Mouse (Mus musculus) thymus, adult 2 months (tissue): Measurements from ENCODE around the gene Pxmp4. TPM values are rescaled to one million over a fixed set of nuclear protein-coding genes. Genes with fewer than 3 reads are reported as not detected.

Source experiments
- DNase-seq: peaks from one replicate; pipeline ENCODE4 v3.0.0; 2021
- H3K27ac ChIP-seq: fragments of 200-500 bp; 2 replicates; pipeline ENCODE4 v1.5.1; 2012; ENCODE audit warnings: low read length, control low read depth; ENCODE audit not compliant: control insufficient read depth, insufficient read depth
- H3K27me3 ChIP-seq: fragments of 200-500 bp; 2 replicates; pipeline ENCODE4 v1.6.1; 2012; ENCODE audit warnings: mild to moderate bottlenecking, low read length, moderate library complexity, mixed read lengths; ENCODE audit not compliant: control insufficient read depth, insufficient read depth
- H3K36me3 ChIP-seq: fragments of 200-500 bp; 2 replicates; pipeline ENCODE4 v1.6.1; 2012; ENCODE audit warnings: mild to moderate bottlenecking, low read length, moderate library complexity; ENCODE audit not compliant: control insufficient read depth, insufficient read depth
- H3K4me1 ChIP-seq: fragments of 200-500 bp; replicated peaks from 2 replicates; pipeline ENCODE4 v1.6.1; 2012; ENCODE audit warnings: low read length; ENCODE audit not compliant: control insufficient read depth, insufficient read depth
- H3K4me3 ChIP-seq: fragments of 200-500 bp; 2 replicates; pipeline ENCODE4 v1.5.1; 2012; ENCODE audit warnings: mild to moderate bottlenecking, low read length, control low read depth, moderate library complexity; ENCODE audit not compliant: control insufficient read depth, insufficient read depth
- CTCF ChIP-seq: fragments of 200-500 bp; IDR thresholded peaks from 2 replicates; pipeline ENCODE4 v1.5.1; 2012; ENCODE audit warnings: mild to moderate bottlenecking, control low read depth, low read length, moderate library complexity, borderline replicate concordance; ENCODE audit not compliant: control insufficient read depth, poor library complexity, insufficient read depth; ENCODE audit errors: extremely low read depth
- POLR2A ChIP-seq: fragments of 200-500 bp; IDR thresholded peaks from 2 replicates; pipeline ENCODE4 v1.6.1; 2012; ENCODE audit warnings: mild to moderate bottlenecking, low read length, control low read depth, moderate library complexity; ENCODE audit not compliant: control insufficient read depth, poor library complexity, insufficient read depth; ENCODE audit errors: extremely low read depth
- whole genome bisulfite sequencing: fragments of 180-500 bp; shearing (Covaris S2); methylation state at CpG from one replicate; pipeline ENCODE4 v1.1.7; 2018; 5-methylcytosine and 5-hydroxymethylcytosine counted together
- polyA plus RNA-seq: library from polyadenylated mRNA; depleted of rRNA; stranded (reverse); fragments of >200 nt; gene quantifications from 2 replicates; pipeline ENCODE4 v1.2.3, GENCODE M21; 2012

The Pxmp4 gene
- polyA plus RNA-seq, 1 experiment, result 70.7 TPM

DNA sequence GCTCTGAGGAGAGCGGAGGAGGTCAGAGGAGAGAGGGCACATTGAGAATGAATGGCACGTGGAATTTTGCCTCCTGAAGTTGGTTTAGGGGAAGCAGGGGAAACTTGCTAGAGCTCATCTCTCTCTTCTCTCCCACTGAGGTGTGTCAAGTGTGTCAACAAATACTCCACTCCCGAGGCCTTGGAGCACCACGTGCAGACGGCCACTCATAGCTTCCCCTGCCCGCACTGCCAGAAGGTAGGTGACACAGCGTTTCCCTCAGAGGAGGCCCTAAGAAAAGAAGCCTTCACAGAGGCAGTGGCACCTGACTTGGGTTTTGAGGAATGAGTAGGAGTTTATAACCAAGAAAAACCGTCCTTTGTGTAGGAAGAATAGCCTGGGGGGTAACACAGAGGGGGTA, 37.7 kb upstream of the Pxmp4 start:
- Histone ChIP-seq H3K36me3 (peaks cover 9% of the 10 kb centered on the region), H3K27ac (no peak overlapping the region), H3K27me3 (no peaks in the 10 kb centered on the region), H3K4me1 (no peaks in the 10 kb centered on the region), H3K4me3 (no peak overlapping the region)
- TF ChIP-seq CTCF (no peak), POLR2A (no peak)
- DNase-seq, result no peak
- WGBS, result 91% methylated on average over 8 of the region's 8 CpGs

DNA sequence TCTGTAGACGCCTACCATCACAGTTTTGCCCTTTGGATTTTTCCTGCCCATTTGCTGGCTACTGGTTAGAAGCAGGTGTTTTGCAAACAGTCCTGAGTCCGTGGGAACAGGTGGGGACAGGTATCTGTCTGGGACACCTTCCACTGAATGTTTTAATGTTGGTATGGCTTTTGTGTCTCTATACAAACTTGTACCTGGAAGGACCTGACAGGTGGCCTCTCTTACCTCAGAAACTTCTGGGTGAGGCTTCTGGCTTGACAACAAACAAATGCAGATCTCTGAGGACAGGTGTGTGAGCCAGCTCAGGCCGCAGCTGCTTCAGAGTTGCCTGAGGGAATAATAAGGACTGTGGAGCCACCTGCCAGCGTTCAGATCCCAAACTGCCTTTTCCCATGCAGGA, 35.6 kb upstream of the Pxmp4 start:
- Histone ChIP-seq H3K27ac (no peak overlapping the region), H3K4me3 (no peak overlapping the region), H3K4me1 (no peaks in the 10 kb centered on the region), H3K36me3 (peaks cover 9% of the 10 kb centered on the region), H3K27me3 (no peaks in the 10 kb centered on the region)
- TF ChIP-seq CTCF (no peak), POLR2A (no peak)
- no peak for DNase-seq
- 97% methylated on average over 4 of the region's 4 CpGs for whole genome bisulfite sequencing

DNA sequence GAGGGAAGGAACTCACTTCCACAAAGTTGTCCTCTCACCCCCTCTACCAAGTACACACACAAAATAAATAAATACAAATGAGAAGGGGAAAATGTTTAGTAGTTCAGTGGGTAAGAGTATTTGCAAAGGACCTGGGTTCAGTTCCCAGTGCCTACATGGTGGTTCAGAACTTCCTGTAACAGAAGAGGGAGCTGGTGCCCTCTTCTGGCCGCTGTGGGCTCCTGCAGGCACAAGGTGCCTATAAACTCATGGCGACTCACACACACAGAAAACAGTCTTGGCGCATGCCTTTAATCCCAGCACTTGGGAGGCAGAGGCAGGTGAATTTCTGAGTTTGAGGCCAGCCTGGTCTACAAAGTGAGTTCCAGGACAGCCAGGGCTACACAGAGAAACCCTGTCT, 35.0 kb upstream of the Pxmp4 start:
- Histone ChIP-seq H3K36me3 (peaks cover 9% of the 10 kb centered on the region), H3K27me3 (no peaks in the 10 kb centered on the region), H3K4me1 (no peaks in the 10 kb centered on the region), H3K27ac (no peak overlapping the region), H3K4me3 (no peak overlapping the region)
- TF ChIP-seq POLR2A, result no peak
- no peak for TF ChIP-seq CTCF
- no peak for DNase-seq
- WGBS, result 96% methylated on average over 3 of the region's 3 CpGs

DNA sequence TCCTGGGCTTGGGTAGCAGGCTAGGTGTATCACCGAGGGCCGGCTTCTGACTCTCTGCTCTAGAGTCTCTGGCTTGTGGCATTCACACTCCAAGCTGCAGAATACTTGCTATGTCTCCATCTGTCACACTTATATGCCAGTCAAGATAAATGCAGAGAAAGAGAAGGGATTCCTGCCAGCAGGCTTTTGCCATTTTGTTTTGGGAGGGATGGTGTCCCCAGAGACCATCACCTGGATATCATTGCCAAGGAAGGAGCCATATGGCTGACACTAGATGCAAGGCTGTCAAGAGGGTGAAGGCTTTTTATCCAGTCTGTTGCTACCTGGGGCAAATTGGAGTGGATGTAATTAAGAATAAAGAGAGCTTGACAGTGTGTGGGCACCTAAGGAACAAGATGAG, 32.3 kb upstream of the Pxmp4 start:
- Histone ChIP-seq H3K27ac (no peak overlapping the region), H3K4me3 (no peak overlapping the region), H3K4me1 (no peaks in the 10 kb centered on the region), H3K27me3 (no peaks in the 10 kb centered on the region), H3K36me3 (peaks cover 9% of the 10 kb centered on the region)
- no peak for DNase-seq
- TF ChIP-seq CTCF, result no peak
- TF ChIP-seq POLR2A, result no peak
- 100% methylated on average over 2 of the region's 2 CpGs for WGBS

DNA sequence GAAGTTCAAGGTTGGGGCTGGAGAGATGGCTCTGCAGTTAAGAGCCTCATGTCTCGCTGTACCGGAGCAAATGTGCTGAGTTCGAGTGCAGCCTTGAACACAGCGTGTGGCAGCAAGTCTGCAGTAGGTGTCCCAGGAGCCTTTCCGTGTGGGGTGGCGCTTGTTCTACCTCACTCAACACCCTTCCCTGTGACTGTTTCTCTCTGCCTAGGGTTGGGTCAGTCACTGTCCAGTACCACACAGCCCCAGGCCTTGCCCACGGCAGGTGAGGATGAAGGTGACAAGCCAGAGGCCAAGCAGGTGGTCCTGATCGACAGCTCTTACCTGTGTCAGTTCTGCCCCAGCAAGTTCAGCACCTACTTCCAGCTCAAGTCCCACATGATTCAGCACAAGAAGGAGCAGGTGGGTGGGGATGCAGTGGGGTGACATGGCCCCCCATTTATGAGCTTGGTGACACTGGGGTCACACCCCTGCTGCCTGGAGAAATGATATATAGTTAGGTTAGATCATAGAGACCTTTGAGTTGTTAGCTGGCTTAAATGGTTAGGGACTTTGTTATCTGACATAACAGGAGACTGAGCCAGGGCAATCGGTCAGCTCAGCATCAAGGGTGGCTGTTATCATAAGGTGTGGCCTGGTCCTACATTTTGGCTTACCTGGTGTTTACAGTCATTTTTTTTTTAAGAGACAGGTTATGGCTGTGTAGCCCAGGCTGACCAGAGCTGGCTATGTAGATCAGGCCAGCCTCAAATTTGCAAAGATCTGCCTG, 30.6 kb upstream of the Pxmp4 start:
- H3K27ac ChIP-seq, result no peak overlapping the region
- H3K4me1 ChIP-seq, result no peaks in the 10 kb centered on the region
- no peak for DNase-seq
- TF ChIP-seq CTCF (no peak), POLR2A (no peak)
- whole genome bisulfite sequencing, result 97% methylated on average over 9 of the region's 9 CpGs
- no peak overlapping the region for H3K4me3 ChIP-seq
- peaks cover 9% of the 10 kb centered on the region for H3K36me3 ChIP-seq
- H3K27me3 ChIP-seq, result no peaks in the 10 kb centered on the region

DNA sequence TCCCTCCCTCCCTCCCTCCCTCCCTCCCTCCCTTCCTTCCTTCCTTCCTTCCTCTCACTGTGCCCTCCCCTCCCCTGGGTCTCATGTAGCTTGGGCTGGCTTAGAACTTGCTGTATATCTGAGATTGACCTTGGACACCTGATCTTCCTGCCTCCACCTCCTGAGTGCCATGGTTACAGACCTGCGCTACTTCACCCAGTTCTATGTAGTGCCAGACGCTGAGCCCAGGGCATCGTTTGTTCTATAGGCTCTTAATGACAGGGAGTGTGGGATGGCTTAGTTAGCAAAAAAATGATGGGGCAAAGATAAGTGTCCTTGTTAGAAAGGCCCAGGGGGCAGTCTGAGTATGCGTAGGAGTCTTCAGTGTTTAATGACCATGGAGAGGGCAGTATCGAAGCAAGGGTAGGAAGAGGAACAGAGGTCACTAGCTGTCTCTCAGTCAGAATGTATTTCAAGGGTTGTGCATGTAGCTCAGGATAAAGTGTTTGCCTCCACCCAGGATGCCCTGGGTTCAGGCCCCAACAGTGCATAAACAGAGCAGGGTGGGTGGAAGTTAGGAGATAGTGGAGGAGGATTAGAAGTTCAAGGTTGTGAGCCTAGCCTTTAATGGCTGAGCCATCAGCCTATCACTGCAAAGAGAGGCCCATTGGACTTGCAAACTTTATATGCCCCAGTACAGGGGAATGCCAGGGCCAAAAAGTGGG, 29.7 kb upstream of the Pxmp4 start:
- Histone ChIP-seq H3K4me3 (no peak overlapping the region), H3K4me1 (no peaks in the 10 kb centered on the region), H3K27ac (no peak overlapping the region), H3K27me3 (no peaks in the 10 kb centered on the region), H3K36me3 (peaks cover 2% of the 10 kb centered on the region)
- no peak for DNase-seq
- TF ChIP-seq CTCF, result no peak
- TF ChIP-seq POLR2A, result no peak
- WGBS, result 98% methylated on average over 5 of the region's 5 CpGs
